Mouse (Mus musculus): Measurements from ENCODE around the gene Hspa5.
"Not testable (repeated sequence)": the region's sequence is repeated elsewhere in the genome, so short reads cannot be mapped to it uniquely, and the experiment has no call there.

Gene Hspa5

GRCm38 (mm10) chr2:34771368-34772226, at the start of gene Hspa5:
TSS of gene Hspa5 (plus strand) at chr2:34771970.
- DNase-seq (ENCODE audit: low spot score): peak; percentile 100

DNA sequence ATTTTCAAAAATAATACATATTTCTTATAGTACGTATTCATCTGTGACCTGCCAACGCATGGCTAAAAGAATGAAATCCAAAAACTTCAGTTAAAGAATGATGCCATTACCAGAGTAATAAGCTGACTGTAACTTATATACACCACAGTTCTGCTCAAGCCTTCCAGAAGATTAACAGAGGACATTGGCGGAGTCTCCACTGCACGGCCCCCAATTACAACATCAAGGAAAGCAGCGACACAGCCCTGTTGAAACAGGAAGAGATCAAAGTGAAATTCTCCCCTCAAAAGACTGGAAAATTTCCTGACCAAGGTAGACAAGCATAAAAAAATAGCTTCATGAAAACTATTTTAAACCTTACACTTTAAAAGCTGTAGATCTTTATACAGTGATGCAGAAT, 46.5 kb upstream of the Hspa5 start:
- no peak for DNase-seq (ENCODE audit: low spot score)

DNA sequence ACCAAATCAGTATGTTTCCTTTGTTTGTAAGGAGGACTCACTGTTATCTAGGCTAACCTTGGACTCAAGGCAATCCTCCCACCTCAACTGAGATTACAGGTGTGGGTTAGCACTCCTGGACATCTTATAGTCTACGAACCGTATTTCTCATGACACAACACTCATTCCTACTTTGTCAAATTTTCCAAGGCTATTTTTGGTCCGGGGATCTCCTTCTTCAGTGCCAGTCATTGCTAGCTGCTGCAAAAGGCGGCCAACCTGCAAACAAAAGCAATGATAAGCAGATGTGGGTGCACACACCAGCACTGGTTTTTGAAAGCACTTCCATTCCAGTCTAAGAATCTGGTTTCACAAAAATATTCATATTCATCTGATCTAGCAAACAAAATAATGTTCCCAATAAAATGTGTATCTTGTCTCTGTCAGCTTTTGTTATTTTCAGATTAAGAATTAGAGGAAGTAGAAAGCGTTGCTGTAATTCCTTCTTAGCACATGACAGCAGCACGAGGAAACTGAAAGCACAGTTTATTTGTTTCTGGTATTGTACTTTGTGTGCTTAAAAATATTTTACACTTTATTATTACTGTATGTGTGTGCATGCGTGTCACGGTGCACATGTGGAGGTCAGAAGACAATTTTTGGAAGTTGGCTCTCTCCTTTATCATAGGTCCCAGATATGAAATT, 44.6 kb upstream of the Hspa5 start:
- DNase-seq (ENCODE audit: low spot score): no peak

DNA sequence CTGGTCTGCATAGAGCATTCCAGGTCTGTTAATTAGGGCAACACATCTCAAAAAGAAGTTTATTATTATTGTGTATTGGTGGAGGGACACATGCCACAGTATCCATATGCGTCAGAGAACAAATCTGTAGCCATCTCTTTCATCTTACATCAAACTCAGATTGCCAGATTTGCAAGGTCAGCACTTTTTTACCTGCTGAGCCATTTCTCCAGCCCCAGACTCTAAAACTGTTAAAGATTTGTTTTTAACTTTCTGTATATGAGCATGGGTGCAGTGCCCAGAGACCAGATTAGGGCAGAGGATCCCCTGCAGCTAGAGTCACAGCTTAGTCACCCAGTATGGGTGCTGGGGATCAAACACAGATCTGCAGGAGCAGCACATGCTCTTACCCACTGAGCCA, 35.1 kb upstream of the Hspa5 start:
- no peak for DNase-seq (ENCODE audit: low spot score)

GRCm38 (mm10) chr2:34737911-34738310, 33.9 kb upstream of the Hspa5 start:
- no peak for DNase-seq (ENCODE audit: low spot score)

DNA sequence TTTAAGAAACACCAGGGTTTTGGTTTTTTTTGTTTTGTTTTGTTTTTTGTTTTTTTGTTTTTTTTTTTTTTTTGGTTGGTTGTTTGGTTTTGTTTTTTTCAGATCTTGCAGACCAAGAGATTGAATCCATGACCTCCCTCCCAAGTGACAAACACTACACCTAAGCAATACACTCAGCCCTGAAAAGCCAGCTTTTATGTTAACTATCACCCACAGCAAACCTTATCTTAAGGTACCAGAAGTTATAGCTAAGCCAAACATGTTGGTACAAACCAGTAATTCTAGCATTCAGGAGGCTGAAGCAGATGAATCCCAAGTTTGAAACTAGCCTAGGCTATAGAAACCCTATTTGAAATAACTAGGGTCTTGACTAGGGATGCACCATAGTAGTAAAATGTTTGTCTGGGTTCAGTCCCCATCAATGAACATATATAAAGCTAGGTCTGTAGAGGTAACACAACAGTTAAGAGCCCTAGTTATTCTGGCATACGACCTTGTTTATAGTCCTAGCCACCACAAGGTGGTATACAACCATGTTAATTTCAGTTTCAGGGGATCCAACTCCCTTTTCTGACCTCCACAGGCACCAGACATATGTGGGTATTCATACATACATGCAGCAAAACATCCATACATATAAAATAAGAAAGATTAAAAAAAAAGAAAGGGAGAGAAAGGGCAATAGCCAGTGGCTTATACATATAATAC, 31.9 kb upstream of the Hspa5 start:
- DNase-seq (ENCODE audit: low spot score): no peak

GRCm38 (mm10) chr2:34741390-34742159, 30.2 kb upstream of the Hspa5 start:
- no peak for DNase-seq (ENCODE audit: low spot score)

GRCm38 (mm10) chr2:34742675-34743074, 29.1 kb upstream of the Hspa5 start:
- DNase-seq (ENCODE audit: low spot score): no peak

DNA sequence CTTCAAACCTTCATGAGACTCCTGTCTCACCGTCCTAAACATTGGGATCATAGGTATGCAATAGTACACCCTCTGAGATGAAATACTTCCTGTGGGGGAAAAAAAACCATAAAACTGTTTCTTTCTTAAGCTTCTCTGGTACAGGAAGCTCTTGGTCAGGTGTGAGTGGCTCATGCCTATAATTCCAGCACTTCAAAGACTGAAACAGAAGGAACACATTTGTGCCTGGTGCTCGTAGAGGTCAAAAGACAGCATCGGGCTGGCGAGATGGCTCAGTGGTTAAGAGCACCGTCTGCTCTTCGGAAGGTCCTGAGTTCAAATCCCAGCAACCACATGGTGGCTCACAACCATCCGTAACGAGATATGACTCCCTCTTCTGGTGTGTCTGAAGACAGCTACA, 27.3 kb upstream of the Hspa5 start:
- DNase-seq (ENCODE audit: low spot score): no peak

DNA sequence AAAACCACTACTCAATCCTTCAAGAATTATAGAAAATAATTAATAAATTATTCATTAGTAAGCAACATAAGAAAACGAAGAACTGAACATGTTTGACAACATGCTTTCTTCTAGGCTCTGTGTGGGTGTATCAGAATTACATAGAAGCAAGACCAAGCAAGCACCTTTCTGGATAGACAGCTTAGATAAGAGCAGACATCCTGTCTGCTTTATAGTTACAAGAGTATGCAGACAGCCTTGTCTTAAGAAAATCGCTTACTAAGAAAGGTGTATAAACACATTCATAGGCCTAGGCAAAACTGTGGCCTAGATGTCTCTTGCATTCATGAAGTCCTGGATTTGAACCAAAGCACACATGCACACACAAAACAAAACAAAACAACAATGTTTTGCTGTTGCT, 26.1 kb upstream of the Hspa5 start:
- DNase-seq (ENCODE audit: low spot score): no peak

DNA sequence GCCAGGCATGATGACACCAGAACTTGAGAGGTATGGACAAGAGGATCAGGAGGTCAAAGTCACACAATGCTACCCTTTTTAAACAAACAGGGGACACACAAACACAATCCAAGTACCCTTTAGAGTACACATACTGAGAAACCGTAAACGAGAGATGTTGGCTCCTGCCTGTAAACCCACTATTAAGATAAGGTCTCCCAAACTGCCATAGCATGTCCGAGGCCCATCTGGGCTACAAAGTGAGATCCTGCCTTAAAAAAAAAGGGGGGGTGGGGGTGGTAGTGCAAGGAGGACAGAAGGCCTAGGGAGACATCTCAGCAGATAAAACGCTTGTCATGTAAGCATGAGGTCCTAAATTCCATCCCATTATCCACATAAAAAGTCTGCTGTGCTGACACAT, 23.3 kb upstream of the Hspa5 start:
- DNase-seq (ENCODE audit: low spot score): no peak

- DNase-seq (ENCODE audit: low spot score): no peak
Observed at GRCm38 (mm10) chr2:34750245-34750644, 21.5 kb upstream of the Hspa5 start.

GRCm38 (mm10) chr2:34753811-34754550, 17.8 kb upstream of the Hspa5 start:
- DNase-seq (ENCODE audit: low spot score): peak; percentile 93

DNA sequence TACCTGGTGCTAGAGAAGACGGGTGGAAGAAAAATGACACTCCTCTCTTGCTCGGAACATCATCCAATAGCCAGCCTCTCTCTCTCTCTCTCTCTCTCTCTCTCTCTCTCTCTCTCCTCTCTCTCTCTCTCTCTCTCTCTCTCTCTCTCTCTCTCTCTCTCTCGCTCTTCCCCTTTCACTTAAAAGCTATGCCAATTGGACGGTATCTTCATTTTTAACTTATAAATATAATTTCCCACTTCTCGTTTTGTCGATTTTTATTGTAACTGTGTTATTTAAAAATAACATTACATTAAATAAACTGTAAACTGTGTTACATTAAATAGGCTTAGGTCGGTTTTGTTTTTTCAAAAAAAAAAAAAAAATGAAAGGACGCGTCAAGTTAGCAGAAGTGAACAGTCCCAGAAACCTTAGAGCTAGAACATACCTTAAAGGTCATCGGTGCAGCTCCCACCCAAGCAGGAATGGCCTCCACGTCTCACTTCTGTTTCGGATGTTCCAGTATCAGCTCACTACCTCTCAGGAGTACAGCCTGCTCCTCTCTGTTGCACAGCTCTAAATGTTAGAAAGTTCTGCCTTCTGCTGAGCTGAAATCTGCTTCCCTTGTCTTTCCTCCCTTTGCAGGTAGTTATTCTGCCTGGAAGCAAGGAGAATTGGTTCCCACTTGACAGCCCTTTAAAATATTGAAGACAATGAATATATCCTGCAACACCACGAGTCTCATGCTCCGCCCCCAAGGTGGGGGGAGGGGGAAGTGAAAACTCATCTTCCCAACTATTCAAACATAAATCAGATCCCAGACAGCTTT, 17.0 kb upstream of the Hspa5 start, which contains the start of gene Gapvd1:
Gene Gapvd1, minus strand, starts transcription at position 682 of the 808 bp plus-strand sequence.
- peak; percentile 66 for DNase-seq (ENCODE audit: low spot score)

DNA sequence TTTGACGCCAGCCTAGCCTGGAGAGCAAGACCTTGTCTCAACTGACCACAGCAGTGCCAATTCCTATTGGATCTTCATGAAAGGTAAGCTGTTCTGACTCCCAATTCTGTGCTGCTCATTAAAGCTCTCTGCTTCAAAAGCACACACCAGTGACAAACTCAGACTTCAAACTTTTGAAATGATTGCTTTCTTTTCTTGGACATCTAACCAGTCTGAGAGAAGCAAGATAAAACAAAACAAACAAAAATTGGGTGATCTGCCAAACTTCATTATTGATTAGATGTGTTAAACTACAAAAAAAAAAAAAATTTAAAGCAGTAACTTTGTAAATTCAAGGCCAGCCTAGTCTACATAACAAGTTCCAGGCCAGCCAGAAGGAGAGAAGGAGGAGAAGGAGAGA, 14.4 kb upstream of the Hspa5 start:
- DNase-seq (ENCODE audit: low spot score): no peak

DNA sequence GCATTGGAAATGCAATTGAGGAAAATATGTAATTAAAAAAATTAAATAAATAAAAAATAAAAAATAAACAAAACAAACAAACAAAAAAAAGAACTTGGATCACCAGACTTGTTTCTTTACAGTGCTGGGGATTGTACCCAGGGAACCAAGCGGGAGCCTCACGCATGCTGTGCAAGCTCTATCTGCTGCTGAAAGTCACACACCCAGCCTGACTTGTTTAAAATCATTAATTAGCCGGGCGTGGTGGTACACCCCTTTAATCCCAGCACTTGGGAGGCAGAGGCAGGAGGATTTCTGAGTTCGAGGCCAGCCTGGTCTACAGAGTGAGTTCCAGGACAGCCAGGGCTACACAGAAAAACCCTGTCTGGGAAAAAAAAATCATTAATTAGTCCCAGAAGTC, 10.5 kb upstream of the Hspa5 start:
- DNase-seq (ENCODE audit: low spot score): not testable (repeated sequence)

DNA sequence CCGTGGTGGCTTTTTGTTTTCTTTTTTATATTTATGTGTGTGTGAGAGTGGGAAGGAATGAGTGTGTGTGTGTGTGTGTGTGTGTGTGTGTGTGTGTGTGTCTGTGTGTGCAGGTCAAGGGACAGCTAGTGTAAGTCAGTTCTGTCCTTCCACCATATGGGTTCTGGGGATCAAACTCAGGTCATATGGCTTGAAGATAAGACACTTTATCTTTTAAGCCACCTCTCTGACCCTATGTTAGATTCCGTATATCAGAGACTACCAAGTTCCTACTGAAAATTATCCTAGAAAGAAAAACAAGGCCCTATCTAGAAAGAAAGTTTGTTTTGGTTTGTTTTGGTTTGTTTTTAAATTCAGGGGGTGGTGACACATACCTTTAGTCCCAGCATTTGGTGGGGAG, 9.6 kb upstream of the Hspa5 start:
- no peak for DNase-seq (ENCODE audit: low spot score)

GRCm38 (mm10) chr2:34762872-34763271, 8.9 kb upstream of the Hspa5 start:
- peak; percentile 39 for DNase-seq (ENCODE audit: low spot score)

DNA sequence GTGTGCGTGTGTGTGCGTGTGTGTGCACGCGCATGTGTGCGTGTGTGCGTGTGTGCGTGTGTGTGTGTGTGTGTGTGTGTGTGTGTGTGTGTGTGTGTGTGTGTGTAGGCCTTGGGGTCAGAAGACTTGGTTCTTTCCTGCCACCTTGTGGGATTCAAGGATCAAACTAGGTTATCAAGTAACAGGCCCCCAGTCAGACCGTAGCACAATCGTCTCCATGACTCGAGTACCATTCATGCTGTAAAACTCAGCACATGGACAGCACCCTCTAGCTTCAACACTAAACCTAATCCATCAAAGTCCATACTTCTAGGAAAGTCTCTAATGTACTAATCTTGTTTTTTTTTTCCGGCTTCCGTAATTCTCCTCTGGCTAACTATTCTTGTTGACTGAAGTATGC, 7.0 kb upstream of the Hspa5 start:
- DNase-seq (ENCODE audit: low spot score): no peak

DNA sequence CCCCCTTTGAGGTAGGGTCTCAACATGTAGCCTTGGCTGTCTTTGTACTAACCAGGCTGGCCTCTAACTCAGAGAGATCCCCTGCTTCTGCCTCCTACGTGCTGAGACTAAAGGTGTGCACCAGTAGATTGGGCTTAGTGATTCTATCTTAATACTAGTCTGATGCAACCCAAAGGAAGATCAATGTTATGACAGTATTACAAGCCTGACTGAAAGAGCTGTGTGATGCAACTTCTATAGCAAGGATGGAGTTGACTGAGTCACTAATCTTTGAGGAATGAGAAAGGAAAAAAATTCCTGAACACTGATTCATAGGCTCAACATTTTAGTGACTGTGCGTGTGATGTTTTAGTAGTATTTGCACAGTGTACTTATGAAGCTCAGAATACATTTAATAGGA, 1.7 kb upstream of the Hspa5 start:
- peak; percentile 86 for DNase-seq (ENCODE audit: low spot score)

Data from MN1 (cell line).